Mouse (Mus musculus) MEL (cell line): ENCODE measurements at regions not wholly inside any gene's neighbourhood (a gene's known extent, or its start where the extent isn't known, plus 50 kb on each side); places are given as distances from the start of the nearest gene placed in this dataset.

Source experiments
- DNase-seq: peaks from one replicate; pipeline ENCODE4 v3.0.0; 2011; ENCODE audit warnings: low read depth, low spot score
- H3K27ac ChIP-seq: 2 replicates; pipeline ENCODE4 v1.5.1; 2012; ENCODE audit warnings: low read depth, mild to moderate bottlenecking, control low read depth, low read length, moderate library complexity; ENCODE audit not compliant: control insufficient read depth
- H3K27me3 ChIP-seq, 2 experiments: fragments of 150-350 bp in 1 of 2; sonication (generic) in 1 of 2; 2 replicates each; pipeline ENCODE4 v1.6.1; 2012; ENCODE audit warnings: low read length in 2 of 2, mild to moderate bottlenecking in 2 of 2, improper control_type of control experiment in 1 of 2, moderate library complexity in 1 of 2; ENCODE audit not compliant: insufficient read depth in 2 of 2, control insufficient read depth in 1 of 2
- H3K36me3 ChIP-seq, 2 experiments: 2 replicates each; pipeline ENCODE4 v1.6.1; 2012 to 2014; ENCODE audit warnings: low read length in 2 of 2, improper control_type of control experiment in 1 of 2, inconsistent platforms in 1 of 2, mild to moderate bottlenecking in 1 of 2; ENCODE audit not compliant: insufficient read depth in 2 of 2, control insufficient read depth in 1 of 2
- H3K4me1 ChIP-seq, 2 experiments: fragments of 150-350 bp in 1 of 2; sonication (generic) in 1 of 2; 2 replicates each; pipeline ENCODE4 v1.6.1; 2012; ENCODE audit warnings: low read length in 2 of 2, improper control_type of control experiment in 1 of 2, mild to moderate bottlenecking in 1 of 2; ENCODE audit not compliant: insufficient read depth in 2 of 2, control insufficient read depth in 1 of 2
- H3K4me3 ChIP-seq, 2 experiments: fragments of 150-350 bp in 1 of 2; sonication (generic) in 1 of 2; 2 replicates each; pipeline ENCODE4 v1.5.1; 2012; ENCODE audit warnings: low read depth in 2 of 2, low read length in 2 of 2, mild to moderate bottlenecking in 2 of 2, moderate library complexity in 2 of 2, control low read depth in 1 of 2, improper control_type of control experiment in 1 of 2; ENCODE audit not compliant: control insufficient read depth in 1 of 2, insufficient read depth in 1 of 2
- H3K79me2 ChIP-seq: 2 replicates; pipeline ENCODE4 v1.6.1; 2012; ENCODE audit warnings: mild to moderate bottlenecking, low read length, moderate library complexity; ENCODE audit not compliant: control insufficient read depth, poor library complexity, insufficient read depth
- H3K9ac ChIP-seq: 2 replicates; pipeline ENCODE4 v1.6.1; 2012; ENCODE audit warnings: low read depth, mild to moderate bottlenecking, control low read depth, low read length, moderate library complexity; ENCODE audit not compliant: control insufficient read depth, poor library complexity, severe bottlenecking
- H3K9me3 ChIP-seq: fragments of 150-350 bp; sonication (generic); replicated peaks from 2 replicates; pipeline ENCODE4 v1.6.1; 2012; ENCODE audit warnings: mild to moderate bottlenecking, low read length, improper control_type of control experiment, moderate library complexity; ENCODE audit not compliant: insufficient read depth
- BHLHE40 ChIP-seq: IDR thresholded peaks from 2 replicates; pipeline ENCODE4 v1.6.1; 2012; ENCODE audit warnings: low read depth, mild to moderate bottlenecking, inconsistent platforms, low read length, improper control_type of control experiment, borderline replicate concordance
- CTCF ChIP-seq, 3 experiments: IDR thresholded peaks in 2 of 3; conservative IDR thresholded peaks in 1 of 3; 2 replicates each; pipeline ENCODE4 v1.5.1; 2011 to 2012; ENCODE audit warnings: low read length in 3 of 3, low read depth in 2 of 3, mild to moderate bottlenecking in 2 of 3, improper control_type of control experiment in 1 of 3, inconsistent platforms in 1 of 3, mixed read lengths in 1 of 3, moderate library complexity in 1 of 3; ENCODE audit not compliant: control insufficient read depth in 1 of 3, insufficient read depth in 1 of 3, poor library complexity in 1 of 3, severe bottlenecking in 1 of 3
- E2F4 ChIP-seq: IDR thresholded peaks from 2 replicates; pipeline ENCODE4 v1.6.1; 2011; ENCODE audit warnings: low read depth, low read length, improper control_type of control experiment, borderline replicate concordance
- JUND ChIP-seq: IDR thresholded peaks from 2 replicates; pipeline ENCODE4 v1.6.1; 2011; ENCODE audit warnings: low read depth, mild to moderate bottlenecking, improper control_type of control experiment, low read length
- MAFK ChIP-seq: IDR thresholded peaks from 2 replicates; pipeline ENCODE4 v1.6.1; 2011; ENCODE audit warnings: low read depth, mild to moderate bottlenecking, low read length, improper control_type of control experiment, borderline replicate concordance
- MAZ ChIP-seq: IDR thresholded peaks from 2 replicates; pipeline ENCODE4 v1.6.1; 2012; ENCODE audit warnings: low read depth, mild to moderate bottlenecking, inconsistent platforms, low read length, improper control_type of control experiment
- MYC ChIP-seq: IDR thresholded peaks from 2 replicates; pipeline ENCODE4 v1.6.1; 2011; ENCODE audit warnings: low read depth, mild to moderate bottlenecking, low read length, improper control_type of control experiment, moderate library complexity
- POLR2A ChIP-seq, 2 experiments: IDR thresholded peaks; 2 replicates each; pipeline ENCODE4 v1.6.1; 2011 to 2012; ENCODE audit warnings: low read length in 2 of 2, mild to moderate bottlenecking in 2 of 2, control low read depth in 1 of 2, improper control_type of control experiment in 1 of 2, low read depth in 1 of 2, moderate library complexity in 1 of 2; ENCODE audit not compliant: control insufficient read depth in 1 of 2, insufficient read depth in 1 of 2, poor library complexity in 1 of 2
- POLR2AphosphoS5 ChIP-seq: IDR thresholded peaks from 2 replicates; pipeline ENCODE4 v1.6.1; 2012; ENCODE audit warnings: low read depth, borderline replicate concordance, mild to moderate bottlenecking, inconsistent platforms, low read length, moderate library complexity, mixed read lengths
- TBP ChIP-seq: IDR thresholded peaks from 2 replicates; pipeline ENCODE4 v1.8.0; 2011; ENCODE audit warnings: low read depth, low read length, improper control_type of control experiment
- UBTF ChIP-seq: IDR thresholded peaks from 2 replicates; pipeline ENCODE4 v1.6.1; 2012; ENCODE audit warnings: low read depth, mild to moderate bottlenecking, inconsistent platforms, low read length, improper control_type of control experiment, moderate library complexity, borderline replicate concordance; ENCODE audit not compliant: insufficient read depth
- USF2 ChIP-seq, 2 experiments: IDR thresholded peaks; 2 replicates each; pipeline ENCODE4 v1.6.1; 2011 to 2012; ENCODE audit warnings: improper control_type of control experiment in 2 of 2, low read length in 2 of 2, borderline replicate concordance in 1 of 2, inconsistent platforms in 1 of 2, low read depth in 1 of 2, mild to moderate bottlenecking in 1 of 2; ENCODE audit not compliant: insufficient read depth in 1 of 2
- ZC3H11A ChIP-seq: IDR thresholded peaks from 2 replicates; pipeline ENCODE4 v1.6.1; 2012; ENCODE audit warnings: low read depth, mild to moderate bottlenecking, inconsistent platforms, low read length, improper control_type of control experiment
- ZKSCAN1 ChIP-seq: IDR thresholded peaks from 2 replicates; pipeline ENCODE4 v1.6.1; 2012; ENCODE audit warnings: low read depth, mild to moderate bottlenecking, inconsistent platforms, low read length, improper control_type of control experiment, moderate library complexity
- ZMIZ1 ChIP-seq: IDR thresholded peaks from 2 replicates; pipeline ENCODE4 v1.6.1; 2012; ENCODE audit warnings: low read depth, mild to moderate bottlenecking, inconsistent platforms, low read length, improper control_type of control experiment, moderate library complexity

DNA sequence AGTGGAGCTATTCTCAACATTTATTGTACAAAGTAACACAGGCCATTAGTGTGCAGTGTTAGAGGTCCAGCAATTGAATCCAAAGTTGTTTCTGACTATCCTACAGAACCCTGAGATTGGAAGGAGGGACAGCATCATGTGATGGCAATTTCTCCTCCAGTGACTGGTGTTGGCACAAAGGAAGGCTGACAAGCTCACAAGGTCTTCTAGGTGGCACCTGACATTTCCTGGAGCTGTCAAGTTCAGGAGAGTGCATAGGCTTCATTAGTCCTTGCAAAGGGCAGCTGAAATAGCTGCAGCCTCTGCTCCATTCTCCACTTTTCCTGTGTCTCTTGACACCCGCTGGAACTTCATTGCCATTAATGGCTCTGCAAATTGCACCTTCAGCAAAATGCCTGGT lies 80.6 kb upstream of the B3gat1 start:
- Histone ChIP-seq H3K79me2 (no peaks in the 10 kb centered on the region), H3K9me3 (no peaks in the 10 kb centered on the region)
- TF ChIP-seq ZKSCAN1: no peak
- no peak for TF ChIP-seq MYC
- TF ChIP-seq UBTF: no peak
- TF ChIP-seq ZC3H11A: no peak
- TF ChIP-seq MAFK: no peak
- TF ChIP-seq TBP: no peak
- TF ChIP-seq MAZ: no peak
- TF ChIP-seq BHLHE40: no peak
- no peak for TF ChIP-seq ZMIZ1
- TF ChIP-seq USF2 (IDR thresholded peaks at IDR 0.05; ENCODE audit: borderline replicate concordance in 1 of 2, insufficient read depth in 1 of 2, low read depth in 1 of 2, low read length in 2 of 2): no peak
- no peak for TF ChIP-seq E2F4

DNA sequence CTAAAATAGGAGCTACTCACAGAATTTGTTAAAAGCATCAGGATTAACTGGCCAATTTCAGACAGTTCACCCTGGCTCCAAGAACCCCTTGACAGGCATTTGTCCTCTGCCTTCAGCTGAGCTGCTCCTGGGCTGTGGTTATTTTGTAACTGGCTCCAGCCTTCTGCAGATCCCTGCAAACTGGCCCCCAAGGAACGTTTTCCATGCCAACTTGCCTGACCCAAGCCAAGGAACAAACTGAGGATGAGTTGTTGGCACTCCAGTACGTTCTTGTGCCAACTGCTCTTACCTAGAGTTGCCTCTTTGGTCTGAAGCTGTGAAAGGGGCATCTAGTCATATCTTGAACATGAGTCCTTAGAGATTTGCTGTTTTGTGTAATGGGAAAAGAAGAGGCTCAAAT lies 74.2 kb upstream of the B3gat1 start:
- H3K4me1 ChIP-seq: no peaks in the 10 kb centered on the region
- no peaks in the 10 kb centered on the region for H3K79me2 ChIP-seq
- no peak for DNase-seq
- no peaks in the 10 kb centered on the region for H3K9me3 ChIP-seq
- H3K9ac ChIP-seq: no peak overlapping the region
- no peaks in the 10 kb centered on the region for H3K36me3 ChIP-seq
- no peak for TF ChIP-seq POLR2AphosphoS5
- TF ChIP-seq CTCF (IDR thresholded peaks at IDR 0.05 in 2 of 3, conservative IDR thresholded peaks at IDR 0.05 in 1 of 3; ENCODE audit: control insufficient read depth in 1 of 3, insufficient read depth in 1 of 3, low read depth in 2 of 3, low read length in 3 of 3, poor library complexity in 1 of 3, severe bottlenecking in 1 of 3): no peak
- no peak overlapping the region for H3K27ac ChIP-seq
- no peaks in the 10 kb centered on the region for H3K27me3 ChIP-seq
- H3K4me3 ChIP-seq: no peak overlapping the region

More for the DNA sequence above, 80.6 kb upstream of the B3gat1 start:
- no peak for DNase-seq
- Histone ChIP-seq H3K4me3 (no peak overlapping the region), H3K27me3 (no peaks in the 10 kb centered on the region), H3K4me1 (no peaks in the 10 kb centered on the region), H3K27ac (no peak overlapping the region), H3K36me3 (no peaks in the 10 kb centered on the region), H3K9ac (no peak overlapping the region)

- Histone ChIP-seq H3K27ac (no peak overlapping the region), H3K4me1 (no peaks in the 10 kb centered on the region), H3K27me3 (no peaks in the 10 kb centered on the region), H3K4me3 (no peak overlapping the region), H3K9me3 (no peaks in the 10 kb centered on the region), H3K9ac (no peak overlapping the region), H3K79me2 (no peaks in the 10 kb centered on the region), H3K36me3 (no peaks in the 10 kb centered on the region)
- TF ChIP-seq JUND (no peak), MYC (no peak), POLR2A (IDR thresholded peaks at IDR 0.05; ENCODE audit: control insufficient read depth in 1 of 2, insufficient read depth in 1 of 2, low read depth in 1 of 2, low read length in 2 of 2, poor library complexity in 1 of 2) (no peak)
- no peak for DNase-seq
Measured at GRCm38 (mm10) chr9:26663544-26663943, 70.0 kb upstream of the B3gat1 start.
